Mouse (Mus musculus): Measurements from ENCODE around the gene C3.

- TF ChIP-seq POLR2A (IDR thresholded peaks at IDR 0.05; ENCODE audit: low read depth, low read length) (no peak), CTCF (conservative IDR thresholded peaks at IDR 0.05; ENCODE audit: insufficient read depth, insufficient read length, low read depth, low read length) (no peak)
These were observed 23.5 kb upstream of the C3 start for GRCm38 (mm10) chr17:57251431-57251830.
